Mouse (Mus musculus) spleen, postnatal 36 days (tissue): ENCODE data around the gene Mdn1.
A peak's percentile ranks its signal among the peaks of the same experiment; 100 is the strongest.

ENCODE experiments used
- DNase-seq, 2 experiments: peaks; one replicate each; pipeline ENCODE4 v3.0.0; 2022; ENCODE audit warnings: low spot score in 2 of 2, mixed read lengths in 1 of 2

Gene Mdn1

DNA sequence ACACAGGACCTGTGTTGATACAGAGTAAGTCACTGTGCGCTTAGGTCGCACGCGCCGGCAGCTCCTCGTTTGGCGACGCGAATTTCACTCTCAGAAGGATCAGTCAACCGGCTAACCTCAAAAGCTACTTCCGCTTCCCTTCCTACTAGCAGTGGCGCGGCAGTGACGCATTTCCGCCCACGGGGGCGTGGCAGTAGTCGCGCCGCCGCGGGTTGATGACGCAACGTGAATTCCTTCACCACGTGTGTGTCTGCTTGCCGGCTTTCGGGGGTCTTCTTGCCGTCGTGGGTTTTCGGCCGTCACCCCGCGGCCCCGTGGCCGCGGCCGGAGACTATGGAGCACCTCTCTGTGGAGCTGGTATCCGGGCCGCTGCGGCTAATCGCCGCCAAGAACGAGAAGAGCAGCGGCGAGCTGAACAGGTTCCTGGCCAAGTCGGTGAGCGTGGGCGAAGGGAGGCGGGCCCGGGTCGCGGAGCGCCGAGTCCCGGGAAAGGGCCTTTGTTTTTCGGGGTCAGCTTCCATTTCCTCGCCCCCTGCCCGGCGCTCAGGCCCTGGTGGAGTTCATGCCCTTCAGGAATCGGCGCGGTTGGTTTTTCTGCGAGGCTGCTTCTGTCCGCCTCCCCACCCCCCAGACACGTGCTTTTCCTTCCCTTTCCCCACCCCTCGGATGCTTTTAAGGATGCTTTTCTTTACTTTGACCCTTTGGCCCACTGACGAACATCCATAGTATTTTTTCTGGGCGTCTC is at the start of gene Mdn1:
Gene Mdn1 (plus strand): TSS at position 202 of the 745 bp plus-strand sequence.
- peak; percentile 91 to 95 for DNase-seq

GRCm38 (mm10) chr4:32615034-32615881 is 41.7 kb upstream of the Mdn1 start, which contains the start of gene Casp8ap2:
Gene Casp8ap2, plus strand, starts transcription at chr4:32615451.
- peak; percentile 99 for DNase-seq

DNA sequence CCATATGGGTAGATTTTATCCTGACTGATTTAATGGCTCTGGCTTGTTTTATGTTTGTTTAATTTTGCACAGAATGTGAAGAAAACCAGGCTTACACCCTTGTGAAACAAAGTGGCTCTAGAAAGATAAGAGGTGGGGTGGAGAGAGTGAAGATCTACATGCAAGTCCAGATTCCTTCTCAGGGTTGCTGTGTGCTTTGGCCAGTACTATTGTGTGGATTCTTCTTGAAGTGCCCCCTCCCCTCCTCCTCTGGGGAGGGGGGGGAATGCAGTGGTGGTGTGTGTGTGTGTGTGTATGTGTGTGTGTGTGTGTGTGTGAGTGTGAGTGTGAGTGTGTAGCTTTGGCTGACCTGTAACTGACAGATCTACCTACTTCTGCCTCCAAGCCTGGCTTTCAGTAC is 35.3 kb upstream of the Mdn1 start:
- DNase-seq = no peak

DNA sequence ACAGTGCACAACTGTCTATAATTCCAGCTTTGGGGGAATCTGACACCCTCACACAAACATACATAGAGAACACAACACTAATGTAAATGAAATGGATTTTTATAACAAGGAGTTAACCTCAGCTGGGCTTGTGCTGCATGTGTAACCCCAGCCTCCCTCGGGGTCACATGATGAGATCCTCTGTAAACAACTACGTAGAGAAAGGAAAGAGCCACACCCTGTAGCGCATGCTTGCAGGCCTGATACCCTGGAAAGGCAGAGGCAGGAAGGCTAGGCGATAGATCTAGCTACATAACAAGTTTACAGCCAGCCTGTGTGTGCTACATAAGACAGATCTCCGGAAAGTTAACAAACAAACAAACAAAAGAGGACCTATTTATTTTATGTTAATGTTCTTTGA is 5.2 kb upstream of the Mdn1 start:
- DNase-seq = no peak

- DNase-seq = no peak
Measured at GRCm38 (mm10) chr4:32656146-32656904, 594 bp upstream of the Mdn1 start.

GRCm38 (mm10) chr4:32665843-32666242 is 8.9 kb downstream of the Mdn1 start:
- DNase-seq = no peak

- no peak for DNase-seq
Measured at GRCm38 (mm10) chr4:32668291-32668690, 11.4 kb downstream of the Mdn1 start.

DNA sequence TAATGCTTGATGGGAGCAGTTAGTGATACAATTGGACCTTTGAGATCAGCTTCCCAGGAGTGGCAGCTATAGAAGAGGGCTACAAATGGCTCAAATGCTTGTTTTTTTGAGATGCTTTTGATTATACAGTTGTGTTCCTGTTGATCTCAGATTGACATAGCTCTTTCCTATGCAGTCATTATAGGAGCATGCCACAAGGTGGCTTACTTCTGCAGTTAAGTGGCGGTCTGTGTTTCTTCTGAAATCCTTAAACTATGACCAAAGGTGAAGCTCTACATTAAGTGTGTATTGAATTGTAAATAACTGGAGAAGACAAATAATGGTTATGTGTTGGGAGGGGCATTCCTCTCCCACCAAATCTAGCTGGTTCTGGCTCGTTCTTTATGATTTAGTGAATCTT is 12.9 kb downstream of the Mdn1 start:
- DNase-seq = no peak

DNA sequence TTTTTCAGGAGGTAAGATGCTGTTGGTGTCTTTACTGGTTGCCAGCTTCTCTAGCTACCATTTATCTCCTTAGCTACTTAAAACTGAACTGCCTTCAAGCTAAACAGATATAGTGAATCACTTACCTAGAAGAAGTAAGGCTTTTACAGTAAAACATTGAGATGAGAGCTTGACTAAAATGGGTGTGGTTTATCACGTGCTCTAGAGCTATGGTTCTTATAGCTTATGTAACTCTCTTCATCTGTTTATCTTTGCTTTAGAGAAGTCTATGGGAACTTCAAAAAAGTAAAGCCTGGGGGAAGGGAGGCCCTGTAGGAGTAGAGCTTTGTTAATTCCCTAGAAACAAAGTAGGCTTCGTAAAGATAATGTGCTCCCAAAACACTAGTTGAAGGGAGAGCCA is 17.1 kb downstream of the Mdn1 start:
- no peak for DNase-seq

DNA sequence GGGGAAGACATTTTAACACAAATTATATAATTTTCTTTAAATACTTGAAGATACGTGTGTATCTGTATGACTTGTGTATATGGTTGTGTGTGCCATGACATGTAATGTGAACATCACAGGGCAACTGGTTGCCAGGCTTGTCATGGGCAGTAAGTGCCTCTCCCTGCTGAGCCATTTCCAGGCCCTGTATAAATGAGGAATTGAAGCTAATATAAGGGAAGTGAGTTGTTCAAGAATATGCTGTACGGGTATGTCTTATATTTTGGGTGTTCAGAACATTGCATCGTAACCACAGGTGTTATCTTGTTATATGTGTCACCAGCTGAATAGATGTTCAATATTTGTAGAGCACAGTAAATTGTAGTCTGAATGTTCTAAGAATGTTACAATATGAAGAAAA is 20.6 kb downstream of the Mdn1 start:
- DNase-seq = no peak

DNA sequence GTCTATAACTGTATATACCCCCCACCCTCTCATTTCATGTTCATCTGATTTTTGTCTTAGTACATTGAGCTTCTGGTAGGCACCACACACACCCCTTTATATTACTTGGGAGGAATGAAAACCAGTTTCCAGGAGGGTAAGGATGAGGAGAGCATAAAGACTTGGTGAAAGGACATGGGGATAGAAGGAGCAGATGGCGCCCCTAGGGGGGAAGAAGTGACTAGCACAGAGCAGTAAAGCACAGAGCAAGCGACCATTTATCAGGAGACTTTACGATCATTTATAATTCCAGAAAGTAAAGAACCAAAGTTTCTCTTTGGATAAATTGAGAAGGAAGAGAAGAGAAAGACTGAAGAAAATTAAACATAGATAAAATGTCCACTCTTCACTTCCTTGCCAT is 23.9 kb downstream of the Mdn1 start:
- no peak for DNase-seq

- DNase-seq = no peak
Measured at GRCm38 (mm10) chr4:32682471-32682870, 25.6 kb downstream of the Mdn1 start.

DNA sequence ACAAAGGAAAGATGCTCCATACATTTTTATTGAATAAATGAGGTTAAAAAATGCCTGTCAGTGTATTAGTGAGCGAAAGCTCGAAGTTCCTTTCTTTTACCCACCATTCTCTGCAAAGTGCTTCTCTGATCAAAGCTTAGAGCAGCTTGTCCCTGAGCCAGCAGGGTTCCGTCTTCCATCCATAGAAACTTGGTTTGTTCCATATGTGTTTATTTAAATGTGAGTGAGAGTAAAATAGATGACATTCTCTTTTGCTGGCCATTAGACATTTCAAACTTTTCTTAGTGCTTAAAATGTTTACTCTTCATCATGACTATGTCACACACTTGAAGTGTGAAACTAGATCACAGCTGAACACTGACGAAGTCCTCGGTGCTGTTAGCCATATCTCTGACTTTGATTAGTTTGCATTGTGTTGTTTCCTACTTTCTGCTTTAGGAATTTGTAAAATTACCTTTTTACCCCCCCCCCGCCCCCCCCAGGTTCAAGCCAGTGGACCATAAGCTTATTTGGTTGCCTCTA is 26.2 kb downstream of the Mdn1 start:
- no peak for DNase-seq

- DNase-seq = no peak
Measured at GRCm38 (mm10) chr4:32717733-32718132, 60.8 kb downstream of the Mdn1 start.

GRCm38 (mm10) chr4:32745394-32745793 is 88.5 kb downstream of the Mdn1 start:
- no peak for DNase-seq

GRCm38 (mm10) chr4:32748396-32748795 is 91.5 kb downstream of the Mdn1 start:
- DNase-seq = peak; percentile 11 to 22

- no peak for DNase-seq
Measured at GRCm38 (mm10) chr4:32750711-32751110, 93.8 kb downstream of the Mdn1 start.

DNA sequence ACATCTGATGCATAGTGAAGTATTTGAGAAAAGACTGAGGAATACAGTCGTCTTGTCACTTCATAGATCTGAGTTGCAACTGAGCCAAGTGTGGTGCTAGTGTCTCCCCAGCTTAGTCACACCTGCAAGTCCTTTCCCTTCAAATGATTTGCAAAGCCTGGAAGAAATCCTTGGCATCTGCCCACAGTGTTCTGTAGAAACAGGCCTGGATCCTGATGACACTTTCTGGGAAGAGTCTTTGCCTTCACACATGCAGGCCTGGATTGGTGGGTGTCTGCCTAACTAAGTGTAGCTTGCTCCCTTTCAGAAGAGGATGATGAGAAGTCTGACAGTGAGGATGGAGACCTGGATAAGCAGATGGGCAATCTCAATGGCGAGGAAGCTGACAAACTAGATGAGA is 100.5 kb downstream of the Mdn1 start:
- DNase-seq = no peak

GRCm38 (mm10) chr4:32767471-32767870 is 110.6 kb downstream of the Mdn1 start:
- no peak for DNase-seq

GRCm38 (mm10) chr4:32768046-32768445 is 111.1 kb downstream of the Mdn1 start:
- DNase-seq = peak; percentile 65 to 74

DNA sequence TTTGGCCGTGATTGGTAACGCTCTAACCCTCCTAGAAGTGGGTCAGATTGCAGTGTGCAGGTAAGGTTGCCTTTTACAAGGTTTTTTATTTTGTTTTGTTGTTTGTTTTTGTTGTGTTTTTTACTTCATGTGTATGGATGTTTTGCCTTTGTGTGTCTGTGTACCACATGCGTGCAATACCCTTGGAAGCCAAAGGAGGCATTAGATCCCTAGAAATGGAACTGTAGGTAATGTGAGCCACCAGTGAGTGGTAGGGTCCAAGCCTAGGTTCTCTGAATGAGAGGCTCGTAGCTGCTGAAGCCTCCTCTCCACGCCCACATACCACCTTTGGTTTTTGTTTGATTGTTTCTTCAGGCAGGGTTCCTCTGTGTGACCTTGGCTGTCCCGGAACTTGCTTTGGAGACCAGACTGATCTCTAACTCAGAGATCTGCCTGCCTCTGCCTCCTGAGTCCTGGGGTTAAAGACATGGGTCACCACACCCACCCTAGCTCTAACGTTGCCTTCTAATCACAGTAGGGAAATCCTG is 113.4 kb downstream of the Mdn1 start:
- no peak for DNase-seq

DNA sequence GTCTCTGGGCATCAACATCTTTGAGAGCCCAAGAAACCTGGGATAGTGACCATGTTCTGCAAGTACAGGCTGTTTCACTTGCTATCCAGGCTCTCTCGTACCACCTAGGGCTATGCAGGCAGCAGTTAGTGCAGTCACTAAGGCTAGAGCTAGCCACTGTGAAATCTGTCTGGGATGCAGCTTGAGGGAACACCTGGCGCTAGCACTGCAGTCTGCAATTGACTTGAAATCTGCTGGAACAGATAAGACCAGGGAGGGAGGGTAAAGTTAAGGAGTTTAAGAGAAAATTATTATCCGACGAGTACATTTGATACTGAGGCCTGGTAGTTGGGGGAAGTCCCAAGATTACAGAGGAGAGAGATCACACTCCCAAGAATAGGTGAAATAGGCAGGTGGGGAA is 123.1 kb downstream of the Mdn1 start:
- no peak for DNase-seq
